Mouse (Mus musculus) frontal cortex, adult 2 months (tissue): ENCODE measurements around the gene Cap1. TPM values are rescaled to one million over a fixed set of nuclear protein-coding genes. Genes with fewer than 3 reads are reported as not detected.

ENCODE experiments used
- DNase-seq, 2 experiments: peaks; one replicate each; pipeline ENCODE4 v3.0.0; 2022; ENCODE audit warnings: low spot score in 1 of 2; ENCODE audit errors: extremely low spot score in 1 of 2
- polyA plus RNA-seq: library from polyadenylated mRNA; depleted of rRNA; stranded (reverse); fragments of >200 nt; gene quantifications from 2 replicates; pipeline ENCODE4 v1.2.3, GENCODE M21; 2012; rRNA removed

Cap1 gene
- 142 and 146 TPM in 2 replicates for polyA plus RNA-seq

DNA sequence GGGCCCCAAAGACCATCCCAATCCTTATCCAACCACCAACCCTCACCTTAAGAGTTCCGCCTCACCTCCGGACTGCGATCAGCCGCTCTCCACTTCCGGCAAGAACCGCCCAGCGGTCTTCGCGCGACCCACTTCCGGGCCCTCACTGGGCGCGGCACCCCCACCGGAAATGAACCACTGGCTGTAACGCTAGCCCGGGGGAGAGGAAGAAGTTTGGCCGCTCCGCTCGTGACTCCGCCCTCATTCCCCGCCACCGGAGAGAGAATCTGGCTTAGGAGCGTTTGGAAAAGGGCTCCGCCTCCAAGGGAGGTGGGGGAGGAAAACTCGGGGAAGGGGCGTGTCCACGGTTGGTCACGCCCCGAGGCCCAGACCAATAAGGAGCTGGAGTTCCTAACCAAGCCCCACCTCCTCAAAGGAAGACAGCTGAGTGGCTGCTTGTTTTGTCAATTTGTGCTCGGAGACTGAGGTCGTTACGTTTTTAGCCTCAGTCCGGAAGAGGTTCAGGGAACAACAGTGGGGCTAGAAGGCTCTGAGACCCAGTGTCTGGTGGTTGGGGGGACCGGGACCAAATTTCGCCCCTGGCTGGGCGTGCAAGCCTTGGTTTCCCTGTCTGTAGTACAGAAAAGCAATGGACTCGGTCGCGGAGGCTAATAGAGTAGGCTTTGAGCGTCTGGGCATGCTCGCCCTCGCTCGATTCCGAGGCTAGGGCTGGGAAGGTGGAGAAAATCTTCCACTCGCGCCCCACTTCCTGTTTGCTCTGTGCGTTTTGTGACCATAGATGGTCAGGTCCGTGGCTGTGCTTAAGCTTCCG is at the start of gene Cap1:
TSS of gene Cap1 (minus strand) at position 289 of the 811 bp plus-strand sequence.
- DNase-seq, result peak; percentile 97 to 98

- DNase-seq, result no peak
Measured at GRCm38 (mm10) chr4:122933857-122934256, 48.0 kb upstream of the Cap1 start.

GRCm38 (mm10) chr4:122933051-122933591 is 47.3 kb upstream of the Cap1 start:
- no peak for DNase-seq

GRCm38 (mm10) chr4:122932239-122932978 is 46.6 kb upstream of the Cap1 start:
- no peak for DNase-seq

DNA sequence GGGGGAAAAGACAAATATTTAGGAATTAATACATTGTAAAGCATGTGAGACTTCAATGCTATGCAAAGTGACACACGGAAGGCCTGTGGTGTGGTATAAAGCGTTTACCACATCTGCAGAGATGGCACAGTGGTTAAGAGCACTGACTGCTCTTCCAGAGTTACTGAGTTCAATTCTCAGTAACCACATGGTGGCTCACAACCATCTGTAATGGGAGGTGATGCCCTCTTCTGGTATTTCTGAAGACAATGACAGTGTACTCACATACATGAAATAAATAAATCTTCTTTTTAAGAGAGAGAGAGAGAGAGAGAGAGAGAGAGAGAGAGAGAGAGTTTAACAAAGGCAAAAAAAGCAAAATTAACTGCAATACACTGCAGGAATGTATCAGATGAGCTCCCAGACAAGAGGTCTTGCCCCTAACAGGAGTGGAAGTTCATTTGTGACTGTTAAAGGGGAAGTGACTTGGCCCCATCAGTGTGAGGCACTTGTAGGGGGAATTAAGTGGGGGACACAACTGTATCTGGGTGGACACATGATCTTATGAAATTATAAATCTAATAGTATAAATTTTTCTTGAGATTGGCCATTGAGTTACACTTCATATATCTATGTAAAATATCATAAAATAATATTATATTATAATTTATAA is 45.2 kb upstream of the Cap1 start:
- DNase-seq, result no peak

- DNase-seq, result no peak
Measured at GRCm38 (mm10) chr4:122923392-122924344, 37.8 kb upstream of the Cap1 start.

DNA sequence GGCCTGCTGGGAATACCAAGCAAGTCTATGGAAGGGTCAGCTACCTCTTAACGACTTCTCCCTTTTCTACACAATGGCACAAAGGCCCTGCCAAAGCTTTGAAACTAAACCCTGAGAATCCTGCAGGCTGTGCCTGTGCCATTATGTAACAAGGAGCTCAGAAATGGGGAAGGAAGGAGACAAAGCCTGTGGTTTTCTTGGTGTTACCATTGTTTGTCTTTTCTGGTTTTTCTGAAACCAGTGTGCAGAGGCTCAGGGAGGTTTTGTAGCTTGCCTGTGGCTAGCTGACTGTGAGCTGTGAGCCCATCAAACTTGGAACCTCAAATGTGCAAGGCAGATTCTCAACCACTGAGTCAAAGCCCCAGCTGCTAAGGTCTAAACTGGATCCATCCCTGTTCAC is 37.0 kb upstream of the Cap1 start:
- no peak for DNase-seq

DNA sequence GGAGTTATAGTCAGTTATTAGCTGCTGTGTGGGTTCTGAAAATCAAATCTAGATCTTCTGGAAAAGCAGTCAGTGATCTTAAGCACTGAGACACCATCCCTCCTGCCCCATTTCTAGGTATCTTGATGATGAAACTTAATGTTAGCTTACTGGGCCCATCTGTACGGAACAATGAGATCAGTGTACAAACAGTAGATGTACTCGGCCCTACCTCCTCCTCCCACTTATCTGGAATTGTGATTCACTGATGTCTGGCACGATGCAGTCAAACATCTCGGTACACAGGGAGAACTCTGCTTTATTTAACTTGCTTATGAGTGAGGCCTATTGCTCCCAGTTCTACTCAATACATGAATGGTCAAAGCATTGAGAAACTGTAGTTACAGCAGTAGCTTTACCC is 30.1 kb upstream of the Cap1 start:
- DNase-seq, result no peak

DNA sequence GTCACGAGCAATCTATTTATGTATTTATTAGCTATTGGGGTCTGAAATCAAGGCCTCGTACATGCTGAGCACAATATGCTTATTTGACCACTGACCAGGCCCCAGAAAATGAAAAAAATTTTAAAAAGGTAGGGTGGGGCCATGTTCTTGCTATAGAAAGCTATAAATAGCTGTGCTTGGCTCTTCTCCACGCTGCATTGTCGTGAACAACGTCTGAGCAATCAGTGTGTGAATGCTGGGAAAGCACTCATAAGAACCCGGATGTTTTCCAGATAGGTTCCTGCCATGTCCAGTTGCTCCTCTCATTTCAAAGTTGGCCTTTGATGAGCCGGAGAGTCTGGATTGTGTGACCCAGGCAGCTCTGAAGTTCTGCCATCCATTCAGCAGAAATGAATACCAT is 28.3 kb upstream of the Cap1 start:
- DNase-seq, result no peak

DNA sequence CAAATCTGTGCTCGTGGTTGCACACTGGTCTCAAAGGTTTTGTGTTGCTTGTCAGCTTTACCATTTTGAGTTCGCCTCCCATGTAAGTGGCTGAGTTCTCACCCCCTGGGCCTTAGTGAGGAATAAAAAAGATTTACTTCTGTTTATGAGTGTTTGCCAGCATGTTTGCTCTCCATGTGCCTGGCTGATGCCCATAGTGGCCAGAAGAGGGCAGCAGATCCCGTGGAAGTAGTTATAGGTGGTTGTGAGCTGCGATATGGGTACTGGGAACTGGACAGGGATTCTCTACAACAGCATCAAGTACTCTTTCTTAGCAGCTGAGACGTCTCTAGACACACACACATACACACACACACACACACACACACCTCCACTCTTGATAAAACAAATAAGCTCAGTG is 26.8 kb upstream of the Cap1 start:
- DNase-seq, result no peak

GRCm38 (mm10) chr4:122910577-122910976 is 24.7 kb upstream of the Cap1 start:
- no peak for DNase-seq

DNA sequence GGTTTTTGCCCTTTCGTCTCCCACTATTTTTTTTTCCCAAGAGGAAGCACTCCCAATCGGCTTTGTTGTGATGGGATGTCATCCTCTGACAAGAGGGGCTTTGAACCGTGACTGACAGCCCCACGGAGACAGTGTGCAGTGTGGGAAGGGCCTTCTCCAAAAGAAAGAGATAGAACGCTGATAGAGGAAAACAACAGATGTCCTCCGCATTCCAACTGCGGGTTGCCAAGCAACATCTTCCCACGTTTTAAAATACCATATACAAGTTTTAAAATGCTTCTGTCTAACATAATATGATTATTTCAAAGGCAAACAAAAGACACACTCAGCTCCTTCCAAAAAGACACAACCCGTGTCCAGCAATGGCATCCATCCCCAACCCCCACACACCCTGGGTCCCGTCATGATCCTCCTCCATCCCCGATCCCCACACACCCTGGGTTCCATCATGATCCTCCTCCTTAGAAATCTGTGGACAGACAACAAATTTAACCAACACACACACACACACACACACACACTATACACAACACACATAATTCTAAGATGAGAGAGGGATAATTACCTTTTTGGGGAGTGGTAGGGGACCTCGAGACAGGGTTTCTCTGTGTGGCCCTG is 23.8 kb upstream of the Cap1 start:
- DNase-seq, result peak; percentile 39 to 70

- DNase-seq, result no peak
Measured at GRCm38 (mm10) chr4:122905359-122905758, 19.5 kb upstream of the Cap1 start.

DNA sequence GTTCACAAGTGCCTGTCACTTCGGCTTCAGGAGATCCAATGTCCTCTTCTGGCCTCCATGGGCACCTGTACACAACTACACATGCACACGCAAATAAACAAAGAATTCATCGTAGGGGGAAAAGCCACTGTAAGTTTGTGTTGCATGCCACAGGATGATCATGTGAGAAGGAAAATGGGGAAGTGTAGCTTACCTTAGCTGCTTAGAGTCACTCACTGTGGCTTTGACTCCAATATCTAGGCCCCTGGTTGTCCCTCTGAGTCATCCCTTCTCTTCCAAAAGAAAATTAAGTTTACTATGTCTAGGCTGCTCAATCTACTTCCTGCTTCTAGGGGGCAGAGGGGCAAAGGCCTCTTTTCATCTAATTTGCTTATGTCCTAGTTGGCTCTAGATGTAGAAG is 17.9 kb upstream of the Cap1 start:
- no peak for DNase-seq

DNA sequence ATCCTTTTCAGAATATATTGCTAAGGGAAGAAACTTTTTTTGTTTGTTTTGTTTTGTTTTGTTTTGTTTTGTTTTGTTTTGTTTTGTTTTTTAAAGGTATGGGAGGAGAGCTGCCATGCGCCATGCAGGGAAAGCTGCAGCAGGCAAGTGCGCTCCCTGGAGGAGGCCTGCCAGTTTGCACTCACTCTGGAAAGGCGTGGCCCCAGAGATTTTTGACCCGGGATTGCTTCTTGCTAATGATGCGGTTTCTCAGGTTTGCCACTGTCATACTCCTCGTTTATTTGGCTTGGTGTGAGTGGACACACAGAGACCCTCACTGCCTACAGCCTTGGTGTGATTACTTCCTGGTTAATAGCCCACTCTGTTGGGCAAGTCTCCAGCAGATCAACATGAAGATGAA is 16.3 kb upstream of the Cap1 start:
- no peak for DNase-seq

DNA sequence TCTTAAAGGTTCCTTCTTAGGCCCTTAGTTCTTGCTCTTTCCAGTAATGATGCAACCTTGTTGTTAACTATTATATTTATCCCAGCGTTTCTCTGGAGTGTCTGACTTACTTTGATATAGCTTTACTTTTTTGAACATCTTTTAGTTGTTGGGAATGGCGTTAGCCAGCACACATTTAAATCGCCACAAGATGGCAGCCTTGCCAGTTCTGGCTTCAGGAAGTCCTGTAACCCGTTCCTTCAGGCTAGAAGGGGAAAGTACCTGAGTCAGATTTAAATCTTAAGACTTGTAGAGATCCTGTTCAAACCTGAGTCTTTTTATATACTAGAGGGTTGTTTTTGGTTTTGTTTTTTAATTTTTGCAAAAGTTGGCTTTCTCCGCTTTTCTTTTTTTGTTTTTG is 12.5 kb upstream of the Cap1 start:
- DNase-seq, result peak in 1 of 2 experiments; percentile 91

- no peak for DNase-seq
Measured at GRCm38 (mm10) chr4:122897750-122898149, 11.9 kb upstream of the Cap1 start.

DNA sequence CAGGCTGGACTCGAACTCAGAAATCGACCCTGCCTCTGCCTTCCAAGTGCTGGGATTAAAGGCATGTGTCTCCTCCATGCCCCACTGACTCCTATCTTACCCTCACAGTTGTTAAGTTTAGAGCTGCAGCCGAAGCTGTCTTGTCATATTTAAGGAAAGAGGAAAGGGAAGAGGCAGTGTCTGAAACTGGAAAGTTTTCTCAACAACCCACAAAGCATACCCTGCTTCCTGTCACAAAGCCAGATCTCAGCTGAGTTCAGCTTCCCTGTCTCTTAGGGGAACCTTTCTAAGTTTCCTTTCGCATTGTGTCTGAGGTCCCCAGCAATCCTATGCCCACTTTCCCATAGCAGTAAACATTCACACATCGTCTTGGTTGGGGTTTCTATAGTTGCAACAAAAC is 6.3 kb upstream of the Cap1 start:
- no peak for DNase-seq

DNA sequence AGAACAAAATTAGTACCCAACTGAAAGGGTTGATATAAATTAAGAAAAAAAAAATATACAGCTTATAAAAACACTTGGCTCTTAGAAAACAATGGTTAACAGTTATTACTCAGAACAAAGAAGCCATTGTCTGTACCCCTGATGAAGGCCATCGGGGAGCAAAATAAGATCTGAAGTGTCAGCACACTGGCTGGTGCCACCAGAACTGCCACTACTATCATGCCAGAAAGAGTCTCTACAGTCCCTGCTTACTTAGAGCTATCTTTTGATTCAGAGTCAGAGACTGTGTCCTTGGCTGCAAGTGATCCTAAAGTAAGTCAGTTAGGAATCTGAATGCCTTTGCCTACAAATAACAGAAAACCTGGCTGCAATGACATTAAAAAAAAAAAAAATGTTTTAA is 5.7 kb upstream of the Cap1 start:
- DNase-seq, result no peak
